Mouse (Mus musculus) thymus, postnatal 0 days (tissue): ENCODE results near the gene Mcrip2. TPM values are rescaled to one million over a fixed set of nuclear protein-coding genes. Genes with fewer than 3 reads are reported as not detected.

Experiments
- DNase-seq: peaks from one replicate; pipeline ENCODE4 v3.0.0-alpha.2; 2015; ENCODE audit warnings: low spot score
- polyA plus RNA-seq: library from polyadenylated mRNA; unstranded; fragments of >200 nt; fragmentation: Nextera tagmentation; extraction: Ambion mirVana; gene quantifications from 2 replicates; pipeline ENCODE4 v1.2.1, GENCODE M21; 2015

The Mcrip2 gene
- polyA plus RNA-seq, 1 experiment from 2014 or later: 24.1 TPM

DNA sequence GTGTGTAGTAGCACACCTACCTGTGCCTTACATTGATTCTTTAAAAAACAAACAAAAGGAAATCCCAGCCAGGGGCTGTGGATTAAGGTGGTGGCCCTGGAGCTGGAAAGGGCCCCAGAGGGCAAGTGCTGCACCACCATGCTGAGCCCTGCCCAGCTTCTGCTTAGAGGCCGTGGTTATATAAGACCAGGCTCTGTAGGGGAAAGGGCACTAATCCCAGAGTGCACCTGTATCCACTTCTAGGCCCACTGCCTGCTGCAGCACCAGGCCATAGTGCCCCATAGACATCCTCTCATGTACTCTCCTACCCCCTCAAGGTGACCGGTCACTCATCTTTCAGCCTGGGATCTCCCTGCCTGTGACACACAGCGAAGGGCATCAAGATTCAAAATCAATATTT lies 2.4 kb downstream of the Mcrip2 start:
- no peak for DNase-seq

- DNase-seq: no peak
Measured at GRCm38 (mm10) chr17:25865288-25865687, 3.3 kb downstream of the Mcrip2 start.

DNA sequence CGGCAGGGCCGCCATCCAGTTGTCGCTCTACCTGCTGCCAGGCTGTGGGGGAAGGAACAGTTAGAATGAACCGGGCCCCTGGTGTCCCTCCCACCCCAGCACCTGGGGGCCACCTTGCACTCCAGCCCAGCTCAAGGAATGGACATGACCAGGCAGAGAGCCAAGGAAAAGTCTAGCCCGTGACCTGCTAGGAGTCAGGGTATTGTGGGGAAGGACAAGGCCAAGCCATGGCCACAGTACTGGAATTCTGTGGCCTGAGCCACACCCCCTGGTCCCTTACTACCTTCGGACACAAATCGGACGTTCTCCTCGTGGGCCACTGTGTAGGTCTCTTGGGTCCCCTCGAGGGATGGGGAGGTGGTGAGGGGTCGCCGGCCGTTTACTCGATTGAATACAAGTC lies 4.3 kb downstream of the Mcrip2 start:
- no peak for DNase-seq

DNA sequence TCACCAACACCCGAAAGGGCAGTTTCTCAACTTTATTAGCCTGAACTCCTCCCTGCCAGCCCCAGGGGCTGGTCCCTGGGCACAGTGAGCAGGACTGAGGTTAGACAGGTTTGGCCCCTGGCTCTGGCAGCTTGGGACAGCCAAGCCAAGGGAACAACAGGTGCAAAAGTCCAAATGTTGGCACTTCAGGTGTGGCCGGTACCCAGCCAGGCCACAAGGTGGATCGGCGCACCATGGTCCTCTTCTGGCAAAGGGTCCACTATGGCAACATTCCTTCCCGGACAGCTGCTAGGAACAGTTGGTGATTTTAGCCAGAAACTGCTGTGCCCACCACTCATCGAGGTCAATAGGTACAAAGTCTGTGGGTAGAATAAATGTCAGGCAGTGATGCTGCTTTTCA lies 4.9 kb downstream of the Mcrip2 start:
- no peak for DNase-seq

- no peak for DNase-seq
Measured at GRCm38 (mm10) chr17:25861704-25862612, 6.6 kb downstream of the Mcrip2 start.

DNA sequence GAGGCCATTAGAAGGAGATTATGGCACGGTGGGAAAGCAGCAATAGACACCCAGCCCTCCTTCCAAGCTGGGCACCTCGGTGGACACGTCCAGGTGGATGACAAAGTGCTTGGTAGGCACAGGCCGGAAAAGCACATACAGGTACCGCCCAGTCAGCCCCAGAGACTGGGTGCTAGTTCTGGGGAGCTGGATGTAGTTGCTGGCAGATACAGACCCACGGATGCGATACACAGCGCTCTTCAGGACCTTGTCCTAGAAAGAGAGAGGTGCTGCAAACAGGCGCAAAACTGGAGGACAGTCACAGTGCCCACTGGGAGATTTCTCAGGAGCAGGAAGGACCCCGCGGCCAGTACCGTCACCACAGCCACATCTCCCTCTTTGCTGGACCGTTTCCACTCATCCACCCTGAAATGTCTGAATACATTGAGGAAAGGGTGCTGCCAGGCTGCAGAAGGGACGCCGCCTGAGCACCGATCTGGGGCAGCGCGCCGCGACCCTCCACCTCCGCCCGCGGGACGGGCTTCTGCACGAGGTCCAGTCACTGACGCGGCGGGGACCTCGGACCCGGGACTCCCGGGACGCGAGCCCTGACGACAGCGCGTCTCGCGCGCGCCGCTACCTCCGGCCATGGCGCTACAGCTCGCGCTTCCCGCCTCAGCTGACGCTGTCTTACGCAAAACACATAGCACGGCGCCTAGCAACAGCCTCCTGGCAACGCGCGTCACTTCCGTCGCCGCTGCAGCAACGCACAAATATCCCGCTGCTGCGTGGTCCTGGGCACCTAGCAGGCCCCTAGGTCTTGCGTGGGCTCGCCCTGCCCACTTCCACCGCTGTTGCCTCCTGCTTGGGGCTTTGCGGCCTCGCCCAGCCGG lies 7.5 kb downstream of the Mcrip2 start, which contains the start of gene Wdr90:
TSS of gene Wdr90 (minus strand) at position 670 of the 872 bp plus-strand sequence.
- peak; percentile 95 for DNase-seq

- DNase-seq: no peak
Measured at GRCm38 (mm10) chr17:25860229-25860628, 8.3 kb downstream of the Mcrip2 start.

GRCm38 (mm10) chr17:25844396-25844901 lies 24.1 kb downstream of the Mcrip2 start, which contains the start of gene Rhot2:
TSS of gene Rhot2 (minus strand) at chr17:25844851.
- peak; percentile 97 for DNase-seq

GRCm38 (mm10) chr17:25843636-25844395 lies 24.7 kb downstream of the Mcrip2 start:
- no peak for DNase-seq

DNA sequence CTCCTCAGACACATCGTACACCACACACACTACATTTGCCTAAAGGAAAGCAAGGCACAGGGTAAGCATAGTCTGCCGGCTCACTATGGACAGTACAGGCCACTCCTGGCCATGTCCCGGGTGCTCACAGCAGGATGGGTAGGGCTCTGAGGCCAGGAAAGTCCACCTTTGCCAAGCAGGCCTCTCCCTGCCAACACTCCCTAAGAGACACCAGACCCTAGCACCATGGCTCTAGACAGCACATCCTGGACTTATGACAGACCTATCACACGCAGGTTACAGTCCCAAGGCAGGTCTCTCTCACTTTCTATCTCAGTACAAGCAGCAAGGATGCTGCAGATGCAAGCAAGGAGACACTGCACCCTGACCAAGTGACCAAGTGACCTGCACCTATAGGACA lies 25.4 kb downstream of the Mcrip2 start:
- DNase-seq: no peak

GRCm38 (mm10) chr17:25842509-25842908 lies 26.1 kb downstream of the Mcrip2 start:
- no peak for DNase-seq

- DNase-seq: no peak
Measured at GRCm38 (mm10) chr17:25841117-25841880, 27.3 kb downstream of the Mcrip2 start, which contains the start of gene Gm20683. TSS of gene Gm20683 (minus strand) at chr17:25841763.

DNA sequence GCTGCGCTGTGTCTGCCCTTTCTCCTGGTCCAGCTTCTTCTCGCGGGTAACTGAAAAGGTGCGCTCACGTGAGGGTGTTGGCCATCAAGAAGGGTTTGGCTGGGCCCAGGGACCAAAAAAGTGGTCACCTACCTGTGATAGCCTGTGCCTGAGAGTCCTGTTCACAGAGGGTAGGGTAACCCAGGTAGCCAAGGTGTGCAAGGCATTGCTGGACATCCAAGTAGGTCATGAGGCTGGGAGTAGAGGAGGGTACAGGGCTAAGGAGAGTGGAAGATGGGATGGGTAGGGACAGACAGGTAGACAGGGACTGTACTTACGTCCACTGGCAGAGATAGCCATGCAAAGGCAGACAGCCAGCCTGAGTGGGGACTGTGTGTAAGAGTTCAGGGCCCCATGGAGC lies 28.0 kb downstream of the Mcrip2 start:
- no peak for DNase-seq

DNA sequence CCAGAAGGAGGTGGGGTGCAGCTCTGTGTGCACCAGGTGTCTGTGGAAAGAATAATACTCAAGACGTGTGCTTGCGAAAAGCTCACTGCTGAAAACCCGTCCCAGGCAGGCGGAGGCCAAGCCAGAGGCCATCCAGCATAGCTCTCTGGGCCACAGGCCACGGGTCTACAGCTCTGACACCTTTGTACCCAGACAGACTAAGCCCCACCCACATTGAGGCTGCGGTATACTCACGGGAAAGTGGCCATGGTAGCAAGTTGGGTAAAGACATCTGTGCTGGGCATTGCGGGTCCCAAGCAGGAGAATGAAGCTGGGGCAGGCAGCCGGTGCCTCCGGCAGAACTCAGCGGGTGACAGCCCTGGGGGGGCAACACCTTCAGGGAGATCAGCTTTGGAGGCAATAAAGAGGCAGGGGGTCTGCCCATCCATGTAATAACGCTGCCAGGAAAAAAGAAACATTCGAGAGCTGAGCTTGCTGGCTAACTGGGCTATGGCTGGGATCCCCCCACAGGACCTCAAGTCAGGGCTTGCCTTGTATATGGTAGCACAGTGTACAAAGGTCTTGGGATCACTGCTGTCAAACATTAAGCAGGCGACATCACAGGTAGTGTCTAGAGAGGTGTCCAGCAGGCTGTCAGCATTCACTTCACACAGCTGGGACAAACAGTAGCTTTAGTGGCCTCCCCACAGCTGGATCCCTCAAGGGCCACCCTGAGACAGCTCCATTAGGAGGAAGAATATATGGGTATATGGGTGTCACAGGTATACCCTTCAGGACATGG lies 28.9 kb downstream of the Mcrip2 start:
- no peak for DNase-seq

DNA sequence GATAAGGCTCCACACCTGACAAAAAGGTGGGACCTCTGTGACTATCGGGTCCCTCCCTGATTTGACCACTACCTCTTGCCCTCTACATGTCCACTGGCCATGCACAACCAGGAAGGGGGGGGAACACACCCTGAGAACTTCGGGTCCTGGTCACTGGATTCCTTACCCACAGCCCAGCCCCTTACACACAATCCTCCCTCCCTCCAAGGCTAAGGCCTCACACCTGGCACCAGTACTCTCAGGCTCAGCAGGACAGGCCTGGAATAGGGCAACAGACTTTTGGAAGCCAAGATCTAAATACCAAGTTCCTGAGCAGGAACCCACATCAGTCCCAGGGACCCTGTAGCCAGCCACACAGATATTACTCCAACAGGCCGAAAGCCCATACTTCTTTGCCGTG lies 29.7 kb downstream of the Mcrip2 start:
- DNase-seq: no peak

GRCm38 (mm10) chr17:25837533-25837932 lies 31.0 kb downstream of the Mcrip2 start:
- no peak for DNase-seq

DNA sequence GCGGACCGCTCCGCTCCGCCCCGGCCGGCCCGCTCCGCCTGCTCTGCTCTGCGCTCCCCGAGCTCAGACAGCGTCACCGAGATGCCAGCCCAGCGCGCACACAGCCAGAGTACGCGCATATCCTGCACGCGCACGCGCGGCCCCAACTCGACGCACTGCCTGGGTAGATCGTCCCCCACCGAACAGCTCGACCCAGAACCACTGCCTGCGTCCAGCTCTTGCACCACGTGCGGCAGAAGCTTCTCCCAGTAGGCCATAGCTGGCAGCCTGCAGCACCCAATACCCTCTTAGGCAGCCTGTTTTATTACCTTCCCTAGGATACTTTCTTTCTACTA lies 31.5 kb downstream of the Mcrip2 start, which contains the start of gene Rhbdl1:
TSS of gene Rhbdl1 (minus strand) at position 220 of the 335 bp plus-strand sequence.
- peak; percentile 59 for DNase-seq

DNA sequence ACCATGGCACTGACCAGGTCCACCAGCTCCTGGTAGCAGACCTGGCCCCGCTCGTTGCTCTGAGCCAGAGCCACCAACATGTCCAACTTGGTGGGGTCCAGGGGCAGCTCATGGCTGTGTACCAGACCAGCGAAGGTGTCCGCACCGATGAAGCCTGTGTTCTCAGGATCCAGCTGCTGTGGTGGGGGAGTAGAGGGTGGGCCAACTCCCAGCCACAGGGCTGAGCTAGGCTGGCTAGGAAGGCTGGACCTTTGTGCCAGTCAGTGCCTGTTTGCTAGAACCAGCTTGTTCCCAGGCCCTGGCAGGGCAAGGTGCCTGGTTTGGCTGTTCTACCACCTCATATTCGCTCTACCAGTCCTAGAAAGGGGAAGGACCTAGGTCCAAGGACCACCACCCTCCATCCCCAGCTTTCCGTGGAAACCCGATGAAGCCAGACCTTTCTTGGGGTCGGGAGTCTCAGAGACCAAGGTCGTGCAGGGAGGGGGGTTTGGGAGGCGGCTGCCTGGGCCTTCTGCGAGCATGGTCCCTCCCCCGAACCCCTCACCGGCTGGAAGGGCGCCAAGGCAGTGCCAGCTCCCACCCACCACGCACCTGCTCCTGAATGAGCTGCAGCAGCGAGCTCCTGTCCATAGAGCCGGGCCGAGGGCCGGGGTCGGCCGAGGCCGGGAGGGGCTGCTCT lies 32.0 kb downstream of the Mcrip2 start:
- no peak for DNase-seq

DNA sequence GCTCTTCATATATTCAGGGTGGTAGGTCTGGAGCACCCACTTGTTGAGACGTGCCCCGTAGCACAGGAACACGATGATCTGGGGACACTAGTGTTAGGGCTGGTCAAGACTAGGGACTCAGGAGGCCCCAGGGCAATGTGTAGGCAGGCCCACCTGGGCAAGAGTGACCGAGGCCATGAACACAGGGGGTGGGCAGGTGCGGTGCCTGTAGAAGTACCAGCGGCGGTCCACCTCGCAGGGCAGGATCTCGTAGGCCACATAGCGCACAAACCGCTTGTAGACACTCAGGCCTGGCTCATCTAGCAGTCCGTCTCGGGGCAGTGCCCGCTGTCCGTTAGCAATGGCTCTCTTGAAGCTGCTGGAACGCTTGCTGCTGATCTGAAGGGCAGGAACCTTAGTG lies 32.7 kb downstream of the Mcrip2 start:
- DNase-seq: no peak
